Mouse (Mus musculus) ES-Bruce4 (cell line): ENCODE measurements around the gene Rraga.

Source experiments
- CTCF ChIP-seq: IDR thresholded peaks from one replicate; pipeline ENCODE4 v1.8.1; 2011; ENCODE audit warnings: low read depth, low read length
- POLR2A ChIP-seq: IDR thresholded peaks from one replicate; pipeline ENCODE4 v1.8.1; 2011; ENCODE audit warnings: low read length; ENCODE audit not compliant: insufficient read depth

GRCm38 (mm10) chr4:86625463-86625862 lies 50.0 kb downstream of the Rraga start:
- TF ChIP-seq POLR2A (no peak), CTCF (no peak)
